Mouse (Mus musculus): ENCODE results near the gene Notch2.

Gene Notch2

GRCm38 (mm10) chr3:97998349-97998748 is 15.0 kb upstream of the Notch2 start:
- DNase-seq: no peak

DNA sequence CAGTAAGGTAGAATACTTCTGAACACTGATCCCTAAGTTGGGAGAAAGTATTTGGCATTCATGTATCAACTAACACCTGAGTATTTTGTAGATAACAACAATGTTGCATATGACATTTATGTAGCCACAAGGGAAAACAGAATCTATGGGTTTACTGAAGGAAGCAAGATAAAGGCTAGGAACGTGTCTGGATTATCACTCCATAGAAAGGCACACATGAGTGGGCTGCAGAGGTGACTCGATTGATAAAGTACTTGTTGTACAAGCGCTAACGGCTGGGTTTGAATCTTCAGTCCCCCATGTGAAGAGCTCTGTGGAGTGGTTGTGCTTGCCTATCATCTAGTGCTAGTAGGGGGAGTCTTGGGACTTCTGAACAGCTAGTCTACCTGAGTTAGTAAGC is 9.8 kb upstream of the Notch2 start:
- DNase-seq: no peak

GRCm38 (mm10) chr3:98004231-98004630 is 9.1 kb upstream of the Notch2 start:
- no peak for DNase-seq

- DNase-seq: no peak
Measured at GRCm38 (mm10) chr3:98005306-98005705, 8.0 kb upstream of the Notch2 start.

- DNase-seq: no peak
Measured at GRCm38 (mm10) chr3:98006046-98006691, 7.2 kb upstream of the Notch2 start.

GRCm38 (mm10) chr3:98006973-98007372 is 6.4 kb upstream of the Notch2 start:
- DNase-seq: no peak

DNA sequence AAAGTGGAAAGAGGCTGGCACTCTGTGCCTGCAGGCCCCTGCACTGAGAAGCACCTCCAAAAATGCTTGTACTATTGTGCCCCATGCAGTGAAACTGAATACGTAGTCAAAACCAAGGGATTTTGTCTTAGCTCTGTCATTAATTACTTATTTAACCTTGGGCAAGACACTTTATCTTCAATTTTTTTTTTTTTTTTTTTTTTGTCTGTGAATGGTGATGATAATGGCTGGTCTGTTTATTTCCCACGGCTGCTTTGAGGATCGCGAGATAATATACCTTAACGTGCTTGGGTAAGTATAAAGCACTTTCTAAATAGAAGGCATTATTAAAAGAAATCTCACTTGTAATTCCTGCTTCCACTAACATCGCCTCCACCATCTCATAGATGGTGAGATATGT is 5.2 kb upstream of the Notch2 start:
- no peak for DNase-seq

DNA sequence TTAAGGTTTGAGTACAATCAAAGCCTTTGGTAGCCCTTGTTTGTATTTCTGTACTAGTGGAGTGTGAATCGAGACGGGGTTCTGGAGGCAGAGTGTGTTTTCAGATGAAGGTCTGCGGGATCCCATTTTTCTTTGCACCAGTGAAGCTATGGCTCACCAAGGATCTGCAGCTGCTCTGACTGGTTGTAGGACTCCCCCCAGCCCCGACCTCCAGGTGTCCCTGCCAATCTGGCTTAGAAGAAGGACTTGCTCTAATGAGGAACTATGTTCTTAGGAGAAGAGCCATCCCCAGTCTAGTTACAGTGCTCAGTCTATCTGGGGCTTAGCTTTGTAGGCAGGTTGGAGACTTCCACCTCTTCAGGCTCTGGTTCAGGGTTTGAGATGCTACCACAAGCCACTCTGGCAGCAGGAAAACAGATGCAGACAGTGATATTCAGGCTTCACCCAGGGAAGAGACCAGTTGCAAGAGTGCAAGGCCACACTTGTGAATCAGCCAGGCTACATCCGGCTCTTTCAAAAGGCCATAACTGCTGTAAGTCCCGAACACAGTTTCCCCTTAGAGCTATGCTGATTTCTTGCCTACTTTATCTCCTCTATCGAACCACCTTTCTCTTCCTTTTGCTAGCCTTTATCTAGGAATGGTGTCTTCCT is 4.0 kb upstream of the Notch2 start:
- no peak for DNase-seq

DNA sequence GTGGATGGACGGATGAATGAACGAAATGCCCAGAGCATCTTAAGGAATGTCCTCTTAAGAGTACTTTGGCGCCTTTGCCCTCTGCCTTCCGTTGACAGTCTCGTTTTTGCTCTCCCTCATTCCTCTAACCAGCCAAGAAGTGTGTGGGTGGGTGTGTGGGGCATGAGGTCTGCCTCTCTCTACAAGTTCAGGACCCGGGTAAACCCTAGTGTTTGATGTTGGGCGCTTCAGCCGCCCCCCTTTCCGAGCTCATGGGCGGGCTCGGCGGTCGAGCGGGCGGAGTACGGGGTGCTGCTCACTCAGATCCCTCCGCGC is 284 bp upstream of the Notch2 start:
- no peak for DNase-seq

- DNase-seq: no peak
Measured at GRCm38 (mm10) chr3:98015205-98016171, 2.2 kb downstream of the Notch2 start.

DNA sequence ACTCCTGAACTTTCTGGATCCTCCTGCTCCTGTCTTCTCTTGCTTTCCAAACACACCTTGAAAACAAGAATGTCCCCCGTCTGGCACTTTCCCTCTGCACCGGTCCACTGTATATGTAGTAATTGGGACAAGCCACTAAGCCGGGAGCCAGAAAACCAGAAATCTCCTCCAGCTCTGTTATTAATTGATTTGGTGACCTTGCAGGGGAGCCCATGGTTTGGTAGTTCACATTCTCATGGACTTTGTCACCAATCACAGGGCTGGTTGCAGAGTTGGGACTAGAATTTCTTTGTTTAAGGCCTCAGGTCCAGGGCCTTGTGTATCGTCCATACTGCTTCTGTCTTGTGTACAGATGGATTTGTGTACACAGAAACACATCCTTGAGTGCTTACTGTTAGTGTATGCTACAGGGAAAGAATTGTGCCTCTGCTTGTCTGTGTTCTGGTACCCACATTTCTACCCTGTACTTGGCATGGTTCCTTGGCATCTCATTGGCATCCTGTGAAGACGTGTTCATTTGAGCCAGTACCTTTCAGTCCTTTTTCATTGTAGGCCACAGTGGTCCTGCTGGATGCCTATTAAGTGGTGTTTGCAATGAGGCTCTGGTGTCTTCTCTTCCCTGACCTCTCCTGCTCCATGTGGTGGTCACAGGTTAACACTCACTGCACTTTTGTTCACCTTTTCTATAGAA is 3.7 kb downstream of the Notch2 start:
- no peak for DNase-seq

DNA sequence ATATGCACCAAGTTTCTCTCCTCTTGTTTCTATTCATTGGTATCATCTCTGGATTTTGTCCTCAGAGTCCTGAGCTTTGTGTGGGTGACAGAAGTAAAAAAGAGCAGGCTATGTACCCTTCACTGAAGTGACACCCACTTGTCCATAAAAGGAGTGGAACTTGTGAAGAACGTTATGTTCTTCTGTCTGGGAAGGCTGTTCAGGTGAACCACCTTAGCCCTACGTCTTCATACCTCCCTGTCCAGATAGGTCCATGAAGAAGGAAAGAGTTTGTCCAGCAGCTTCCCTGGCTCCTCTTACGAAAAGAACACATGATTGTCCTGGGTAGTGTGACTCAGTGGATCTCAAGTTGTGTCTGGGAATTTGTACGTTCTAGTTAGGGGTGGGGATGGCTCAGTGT is 4.9 kb downstream of the Notch2 start:
- DNase-seq: no peak

DNA sequence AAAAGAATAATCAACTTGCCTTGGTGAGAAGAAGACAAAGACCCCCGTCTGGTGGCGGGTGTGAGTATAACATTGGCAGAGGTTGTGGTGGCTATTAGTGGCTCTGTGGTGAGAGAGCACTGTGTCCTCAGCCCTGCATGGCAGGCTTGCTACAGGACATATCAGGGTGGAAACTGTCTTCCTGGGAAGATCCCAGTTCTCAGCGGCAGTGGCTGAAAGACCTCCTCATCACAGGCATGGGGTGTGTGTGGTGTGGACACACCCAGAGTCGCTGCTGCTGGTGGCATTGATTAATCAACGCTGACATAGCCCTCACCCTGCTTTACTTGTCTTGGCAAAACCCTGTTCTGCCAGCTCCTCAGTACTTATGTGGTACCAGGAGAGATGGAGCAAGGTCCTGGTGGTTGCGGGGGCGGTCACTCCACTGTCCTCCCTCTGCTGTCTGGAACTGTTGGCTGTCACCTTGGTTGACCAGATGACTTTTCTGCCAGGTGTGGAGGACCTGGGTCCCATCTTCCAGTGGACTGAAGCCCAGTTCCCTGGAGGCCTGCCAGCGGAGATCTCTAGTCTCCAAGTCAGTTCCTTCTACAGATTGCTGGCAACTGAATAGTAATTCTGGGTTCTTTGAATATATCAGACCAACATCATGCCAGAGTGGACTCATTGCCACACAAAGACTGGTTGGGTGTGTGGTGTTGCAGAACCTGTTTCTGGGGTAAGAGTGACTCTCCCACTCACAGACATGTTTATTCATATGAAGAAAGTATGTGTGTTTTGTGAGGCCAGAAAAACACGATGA is 7.3 kb downstream of the Notch2 start:
- no peak for DNase-seq

GRCm38 (mm10) chr3:98024288-98024848 is 11.0 kb downstream of the Notch2 start:
- DNase-seq: no peak

GRCm38 (mm10) chr3:98025521-98025920 is 12.2 kb downstream of the Notch2 start:
- no peak for DNase-seq

DNA sequence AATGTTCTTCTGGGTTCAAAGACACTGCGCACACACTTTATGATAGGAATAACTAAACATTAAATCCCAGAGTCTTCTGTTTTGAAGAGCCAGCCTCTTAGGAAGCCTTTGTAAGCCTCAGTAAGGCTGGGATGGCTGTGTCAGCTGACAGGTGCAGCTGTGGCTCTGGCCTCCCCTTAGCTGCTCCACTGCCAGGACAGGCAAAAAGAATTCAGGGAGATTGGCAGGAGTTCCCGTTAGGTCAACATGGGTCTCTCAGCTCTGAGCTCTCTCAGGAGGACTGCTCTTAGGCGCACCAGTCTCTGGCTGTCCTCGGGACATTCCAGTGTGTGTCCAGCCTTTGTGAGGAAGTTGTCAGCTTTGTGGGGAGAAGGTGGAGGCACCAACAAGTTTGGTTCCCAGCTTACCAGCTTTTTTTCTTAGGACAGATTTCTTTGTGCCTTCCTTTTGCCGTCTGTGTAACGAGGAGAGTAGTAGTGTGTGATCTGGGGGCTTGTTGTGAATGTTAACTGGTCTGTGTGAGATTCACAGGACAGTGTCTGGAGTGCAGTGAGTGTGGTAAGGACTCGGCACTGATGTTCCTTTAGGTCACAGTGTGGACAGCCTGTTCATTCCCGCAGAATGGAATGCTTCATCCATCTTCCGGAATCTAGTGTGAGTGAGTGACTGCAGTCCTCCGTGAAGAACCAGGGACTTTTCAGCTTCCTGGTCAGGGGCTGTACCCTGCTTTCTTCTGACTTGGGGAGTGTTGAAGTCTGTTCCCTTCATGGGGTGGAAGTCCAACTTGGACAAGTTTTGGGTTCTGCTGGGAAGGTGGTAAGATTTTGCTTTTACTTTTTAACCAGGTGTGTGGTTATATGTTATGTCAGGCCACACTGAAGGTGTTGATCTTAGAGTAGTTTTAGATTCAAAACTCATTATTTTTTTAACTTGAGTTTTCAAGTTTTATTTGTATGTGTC is 12.9 kb downstream of the Notch2 start:
- DNase-seq: no peak

- DNase-seq: peak; percentile 28
Measured at GRCm38 (mm10) chr3:98027371-98027774, 14.0 kb downstream of the Notch2 start.

DNA sequence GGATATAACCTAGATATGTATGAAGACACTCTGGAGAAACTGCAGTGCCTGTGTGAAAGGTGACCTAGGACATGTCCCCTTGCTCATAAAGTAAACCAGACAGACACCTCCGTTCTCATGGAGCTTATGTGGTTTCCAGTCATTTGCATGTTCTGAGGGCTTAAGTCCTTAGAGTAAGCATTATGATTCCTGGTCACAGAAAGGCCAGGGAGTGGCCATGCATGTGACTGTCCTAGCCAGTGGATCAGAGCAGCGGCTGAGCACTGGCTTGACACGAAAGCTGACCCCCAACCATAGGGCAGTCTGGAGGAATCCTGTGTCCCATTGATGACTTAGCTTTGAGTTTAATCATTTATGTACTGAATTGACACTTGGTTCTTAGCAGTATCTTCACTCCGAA is 14.7 kb downstream of the Notch2 start:
- DNase-seq: no peak

DNA sequence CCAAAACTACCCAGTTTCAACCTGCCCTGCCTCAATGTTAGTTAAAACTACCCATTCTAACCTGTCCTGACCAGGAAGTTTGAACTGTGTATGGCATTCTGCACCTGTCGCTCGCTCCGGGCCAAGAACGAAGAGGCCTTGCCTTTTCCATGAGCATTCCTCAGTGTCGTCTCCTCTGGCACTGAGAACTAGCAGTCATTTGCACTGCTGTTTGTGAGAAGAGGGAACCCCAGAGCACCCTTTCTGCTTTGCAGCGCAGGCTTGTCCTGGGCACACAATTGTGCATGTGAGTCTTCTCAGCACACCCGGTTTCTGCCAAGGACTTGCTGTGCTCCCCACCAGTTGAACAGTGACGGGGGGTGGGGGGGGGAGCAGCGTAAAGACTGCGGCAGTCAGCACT is 15.6 kb downstream of the Notch2 start:
- DNase-seq: no peak

DNA sequence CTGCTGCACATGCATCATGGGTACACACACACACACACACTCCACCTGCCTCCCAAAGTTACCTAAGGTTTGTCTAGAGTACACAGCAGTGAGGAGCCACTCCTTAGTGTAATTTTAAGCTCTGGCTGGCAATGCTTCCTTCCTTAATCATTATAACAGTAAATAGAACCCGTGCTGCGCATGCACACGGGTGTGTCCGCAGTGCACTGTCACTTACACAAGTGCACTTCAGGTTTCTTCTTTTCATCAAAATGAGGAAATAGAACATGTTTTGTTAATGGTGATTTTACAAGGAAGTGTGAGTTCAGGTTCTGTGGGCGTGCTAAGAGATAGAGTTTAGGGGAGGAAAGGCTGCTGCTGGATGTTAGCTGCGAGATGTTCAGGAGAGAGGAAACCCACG is 17.8 kb downstream of the Notch2 start:
- no peak for DNase-seq

DNA sequence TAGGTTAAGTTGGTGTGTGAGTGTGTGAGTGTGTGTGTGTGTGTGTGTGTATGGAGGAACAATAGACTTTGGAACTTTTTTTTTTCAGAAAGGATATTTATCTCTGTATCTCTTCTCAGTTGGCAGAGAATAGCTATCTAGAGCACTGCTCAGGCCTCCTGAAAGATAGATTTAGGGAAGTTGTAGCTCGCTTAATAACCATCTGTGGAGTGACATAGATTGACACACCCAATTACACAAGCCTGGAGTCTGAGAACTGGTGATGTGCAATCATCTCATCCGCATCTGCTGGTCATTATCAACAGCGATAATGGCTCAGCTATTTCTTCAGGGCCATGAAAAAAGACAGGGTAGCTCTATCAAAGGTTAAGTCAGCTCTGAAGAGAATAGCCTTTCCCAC is 18.9 kb downstream of the Notch2 start:
- no peak for DNase-seq

All from thymus, postnatal 14 days (tissue).